Mouse (Mus musculus) embryo, embryonic 11 days (tissue): Measurements from ENCODE around the gene Bcl9l.
A peak's percentile ranks its signal among the peaks of the same experiment; 100 is the strongest.

Experiments used
- DNase-seq: peaks from one replicate; pipeline ENCODE4 v3.0.0-alpha.2; 2015

The Bcl9l gene

DNA sequence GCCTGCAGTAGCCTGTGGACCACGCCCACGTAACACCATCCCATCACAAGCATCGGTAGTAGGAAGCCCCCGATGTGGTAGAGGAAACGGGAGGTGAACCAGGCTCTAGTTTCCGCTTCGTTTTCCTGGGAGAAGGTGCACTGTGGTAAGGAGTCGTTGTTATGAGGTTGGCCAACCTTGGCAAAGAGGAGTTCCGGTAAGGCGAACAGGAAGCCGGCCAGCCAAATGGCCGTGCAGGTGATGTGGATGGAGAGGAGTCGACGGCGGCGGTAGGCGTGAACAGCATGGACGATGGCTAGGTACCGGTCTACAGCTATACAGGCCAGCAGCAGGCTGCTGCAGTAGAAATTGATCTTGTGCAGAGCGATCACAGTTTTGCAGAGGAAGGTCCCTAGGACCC is 31.0 kb downstream of the Bcl9l start:
- no peak for DNase-seq

DNA sequence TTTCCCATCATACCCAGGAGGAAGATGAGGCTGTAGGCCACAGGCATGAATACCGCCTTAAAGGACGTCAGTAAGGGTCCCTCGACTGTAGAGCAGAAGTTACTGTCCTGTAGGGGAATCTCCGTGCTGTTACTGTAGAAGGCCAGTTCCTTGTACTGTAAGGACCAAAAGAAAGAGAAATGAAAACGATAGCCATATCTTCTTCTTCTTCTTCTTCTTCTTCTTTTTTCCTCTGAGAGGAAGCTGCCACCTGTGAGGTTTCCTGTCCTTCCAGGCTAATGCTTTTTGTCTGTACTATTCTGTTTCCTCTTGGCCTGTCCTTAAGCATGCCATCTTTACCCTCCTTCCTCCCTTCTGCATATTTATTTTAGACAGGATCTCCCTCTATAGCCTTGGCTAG is 31.5 kb downstream of the Bcl9l start:
- no peak for DNase-seq

DNA sequence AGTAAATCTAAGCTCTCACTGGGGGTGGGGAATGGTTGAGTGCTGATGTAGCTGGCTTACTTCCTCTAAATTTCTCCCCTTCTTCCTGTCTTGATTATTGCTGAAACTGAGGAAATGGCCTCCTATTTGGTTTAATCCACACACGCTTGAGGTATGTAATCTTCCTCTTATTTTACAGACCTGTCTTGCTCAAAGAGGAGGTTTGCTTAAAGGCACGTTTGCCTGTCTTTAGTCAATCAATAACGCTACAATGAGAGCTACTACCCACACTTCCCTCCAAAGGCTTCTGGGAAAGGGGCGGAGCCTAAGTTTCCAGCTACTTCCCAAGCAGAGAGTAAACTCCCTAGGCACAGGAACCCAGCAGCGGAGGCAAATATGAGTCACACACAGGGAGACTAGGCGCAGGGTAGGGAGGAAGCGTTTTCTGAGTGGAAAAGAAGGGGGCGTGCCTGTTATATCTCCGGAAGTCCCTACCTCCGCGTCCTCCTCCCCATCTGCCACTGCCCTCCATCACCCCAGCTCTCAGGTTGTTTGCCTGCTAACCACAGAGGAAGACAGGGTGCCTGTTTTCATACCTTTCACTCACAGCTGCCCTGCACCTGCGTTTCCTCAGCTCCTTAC is 32.6 kb downstream of the Bcl9l start:
- no peak for DNase-seq

DNA sequence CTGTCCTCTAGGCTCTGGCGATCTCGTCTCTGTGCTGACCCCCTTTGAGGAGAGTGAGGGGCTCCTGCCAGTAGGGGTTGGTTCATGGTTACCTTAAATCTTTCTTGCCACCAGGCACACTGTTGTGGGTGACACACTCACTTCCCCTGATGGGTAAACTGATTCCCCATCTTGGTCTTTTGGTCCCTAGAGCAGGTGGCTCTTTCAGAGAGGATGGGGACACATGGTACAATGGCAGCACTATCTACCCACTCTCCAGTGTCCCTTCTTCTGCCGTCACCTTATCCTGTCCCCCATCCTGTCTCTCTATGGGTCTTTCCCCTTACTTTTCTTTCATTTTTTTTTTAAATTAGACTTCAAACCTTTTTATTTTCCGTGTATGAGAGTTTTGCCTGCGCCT is 33.3 kb downstream of the Bcl9l start:
- no peak for DNase-seq

DNA sequence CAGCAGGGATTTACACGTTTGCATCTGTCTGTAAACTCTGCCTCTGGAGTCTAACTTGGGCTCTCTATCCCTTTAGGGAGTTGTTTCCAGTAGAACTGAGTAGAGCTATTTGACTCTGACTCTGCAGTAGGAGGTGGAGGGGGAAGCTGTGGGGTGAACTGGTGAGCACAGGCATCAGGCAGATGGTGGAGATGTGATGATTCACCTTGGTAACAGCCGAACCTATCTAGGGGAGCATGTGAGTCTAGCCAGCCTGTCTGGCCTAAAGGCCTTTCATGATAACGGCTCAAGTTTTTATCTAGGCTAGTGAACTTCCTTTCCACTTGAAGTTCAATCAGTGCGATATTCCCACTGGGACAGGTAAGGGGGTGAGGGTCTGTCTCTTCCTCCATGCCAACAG is 34.7 kb downstream of the Bcl9l start:
- no peak for DNase-seq

DNA sequence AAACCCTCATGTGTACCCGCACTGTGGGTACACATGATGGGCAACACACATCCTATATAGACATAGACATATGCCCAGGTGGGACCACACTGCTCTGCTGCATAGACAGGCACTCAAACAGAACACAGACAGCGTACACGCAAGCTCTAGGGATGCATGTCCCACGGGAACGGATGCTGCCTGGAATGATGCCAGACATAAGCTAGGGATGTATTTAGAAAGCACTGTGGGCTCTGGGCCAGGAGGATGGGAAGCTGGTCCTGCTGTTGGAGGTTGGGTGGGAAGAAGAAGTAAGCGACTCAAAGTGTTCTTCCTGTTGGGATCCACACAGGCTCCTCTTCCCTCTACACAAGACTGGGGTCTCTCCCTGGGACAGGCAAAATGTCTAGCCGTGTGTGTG is 35.4 kb downstream of the Bcl9l start:
- no peak for DNase-seq

DNA sequence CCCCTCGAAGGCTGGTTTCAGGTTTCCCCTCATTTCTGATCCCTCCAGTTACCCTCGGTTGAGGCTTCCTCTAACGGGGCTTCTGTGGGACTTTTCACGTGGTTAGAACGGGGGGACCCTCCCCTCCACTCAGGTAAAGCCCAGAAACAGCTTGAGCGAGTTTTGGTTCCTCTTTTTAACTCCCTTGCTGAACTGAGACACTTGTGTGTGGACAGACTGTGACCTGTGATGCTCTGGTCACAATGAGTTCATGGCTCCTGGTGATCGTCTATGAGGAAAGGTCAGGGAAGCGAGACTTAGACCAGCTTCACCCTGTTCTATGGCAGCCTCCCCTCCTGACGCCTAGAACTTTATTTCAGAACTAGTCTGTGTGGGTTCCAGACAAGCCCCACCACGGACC is 39.3 kb downstream of the Bcl9l start:
- DNase-seq: no peak

DNA sequence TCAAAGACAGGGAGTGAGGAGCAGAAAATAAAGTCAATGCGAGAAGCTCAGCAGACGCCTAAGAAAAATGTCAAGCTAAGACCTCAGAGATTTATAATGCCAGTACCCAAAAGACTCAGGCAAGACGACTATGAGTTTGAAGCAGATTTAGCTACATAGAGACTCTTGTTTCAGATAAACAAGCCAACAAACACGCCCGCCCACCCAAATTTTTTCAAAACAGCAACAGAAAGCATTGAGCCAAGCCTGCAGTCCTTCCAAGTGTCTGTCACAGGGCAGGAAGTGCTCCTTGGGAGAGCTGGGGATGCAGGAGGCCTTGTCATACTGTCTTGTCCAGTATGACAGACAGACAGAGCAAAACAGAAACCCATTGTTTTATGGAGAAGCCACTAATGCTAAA is 41.1 kb downstream of the Bcl9l start:
- no peak for DNase-seq

DNA sequence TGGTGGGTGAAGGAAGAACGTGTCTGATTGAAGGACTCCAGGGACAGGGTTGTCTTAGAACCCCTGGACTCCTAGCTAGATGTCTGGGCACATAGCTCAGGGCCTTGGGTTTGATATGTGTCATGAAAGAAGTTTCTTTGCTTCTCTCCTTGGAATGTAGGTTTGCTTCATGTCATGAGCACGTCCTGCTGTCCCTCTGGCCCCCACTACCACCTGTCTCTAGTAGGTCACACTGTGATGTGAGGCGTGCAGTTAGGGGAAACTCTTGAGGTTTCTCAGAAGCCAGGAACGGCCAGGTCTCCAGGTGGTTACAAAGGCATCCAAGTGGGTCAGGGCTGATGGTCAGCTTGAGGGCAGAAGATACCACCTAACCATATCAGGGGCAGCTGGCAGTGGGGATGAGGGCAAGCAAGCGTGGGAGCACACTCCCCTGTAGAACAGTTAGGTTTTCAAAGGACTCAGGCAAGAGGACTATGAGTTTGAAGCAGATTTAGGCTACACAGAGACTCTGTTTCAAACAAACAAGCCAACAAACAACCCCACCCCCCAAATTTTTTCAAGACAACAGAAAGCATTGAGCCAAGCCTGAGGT is 41.7 kb downstream of the Bcl9l start:
- no peak for DNase-seq

DNA sequence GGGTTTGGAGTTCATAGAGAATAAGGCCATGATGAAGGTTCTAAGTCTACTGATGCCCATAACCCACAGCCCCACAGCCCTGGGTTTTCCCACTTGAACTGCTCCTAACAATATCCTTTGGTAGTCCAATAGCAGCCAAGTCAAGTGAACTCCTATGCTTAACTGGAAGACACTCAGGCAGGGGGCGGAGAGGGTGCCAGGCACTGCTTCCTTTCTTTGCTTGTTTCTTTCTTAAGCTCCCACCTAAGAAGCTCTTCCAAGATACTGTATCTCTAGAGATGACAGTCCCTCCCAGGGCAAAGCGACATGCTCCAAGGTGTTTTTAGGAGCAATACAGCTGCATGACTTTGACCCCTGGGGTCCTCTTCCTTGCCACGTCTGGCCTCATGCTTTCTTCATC is 42.4 kb downstream of the Bcl9l start:
- DNase-seq: no peak

DNA sequence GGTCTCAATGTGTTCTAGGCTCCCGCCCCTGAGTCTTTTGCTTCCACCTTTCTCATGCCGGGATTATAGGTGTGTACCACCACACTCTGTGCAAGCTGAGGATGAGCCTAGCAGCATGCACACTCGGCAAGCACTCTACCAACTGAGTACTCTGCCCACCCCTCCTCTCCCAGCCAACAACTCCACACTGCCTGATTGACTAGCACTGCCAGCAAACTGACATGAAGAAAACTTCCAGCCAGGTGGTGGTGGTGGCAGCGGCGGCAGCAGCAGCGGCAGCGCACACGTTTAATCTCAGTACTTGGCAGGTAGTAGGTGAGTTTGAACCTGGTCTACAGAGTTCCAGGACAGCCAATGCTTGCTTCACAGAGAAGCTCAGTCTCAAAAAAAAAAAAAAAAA is 43.0 kb downstream of the Bcl9l start:
- no peak for DNase-seq

DNA sequence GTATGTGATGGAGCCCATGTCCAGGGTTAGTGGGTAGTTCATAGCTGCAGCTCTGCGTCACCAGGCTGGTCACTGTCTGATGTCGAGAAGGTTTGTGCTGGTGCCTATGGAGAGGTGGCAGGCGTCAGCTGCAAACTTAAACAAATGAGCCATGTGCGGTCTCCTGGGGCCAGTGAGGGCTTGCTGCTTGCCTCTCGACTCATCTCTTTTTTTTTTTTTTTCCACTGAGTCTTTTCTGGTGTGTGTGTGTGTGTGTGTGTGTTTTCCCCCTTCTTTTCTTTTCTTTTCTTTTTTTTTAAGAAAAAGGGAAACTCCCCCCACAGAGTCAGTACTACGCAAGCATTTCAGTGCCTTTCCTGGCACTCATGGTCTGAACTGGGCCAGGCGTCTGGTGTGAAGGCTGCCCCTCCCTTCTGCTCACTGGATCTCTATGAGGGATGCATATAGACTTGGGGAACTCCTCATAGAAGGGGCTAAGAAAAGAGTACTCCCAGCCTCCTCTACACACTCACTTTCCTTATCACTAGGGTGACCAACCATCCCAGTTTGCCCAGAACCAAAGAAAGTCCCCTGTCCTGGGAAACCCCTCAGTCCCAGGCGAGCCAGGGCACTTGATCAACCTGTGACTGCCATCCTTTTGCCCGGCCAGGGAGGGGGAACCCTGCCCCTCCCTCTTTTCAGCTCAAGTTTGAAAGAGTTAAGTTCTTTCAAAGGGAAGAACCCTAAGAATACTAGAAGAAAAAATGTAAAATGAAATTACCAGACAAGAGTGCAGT is 43.9 kb downstream of the Bcl9l start:
- DNase-seq: no peak

DNA sequence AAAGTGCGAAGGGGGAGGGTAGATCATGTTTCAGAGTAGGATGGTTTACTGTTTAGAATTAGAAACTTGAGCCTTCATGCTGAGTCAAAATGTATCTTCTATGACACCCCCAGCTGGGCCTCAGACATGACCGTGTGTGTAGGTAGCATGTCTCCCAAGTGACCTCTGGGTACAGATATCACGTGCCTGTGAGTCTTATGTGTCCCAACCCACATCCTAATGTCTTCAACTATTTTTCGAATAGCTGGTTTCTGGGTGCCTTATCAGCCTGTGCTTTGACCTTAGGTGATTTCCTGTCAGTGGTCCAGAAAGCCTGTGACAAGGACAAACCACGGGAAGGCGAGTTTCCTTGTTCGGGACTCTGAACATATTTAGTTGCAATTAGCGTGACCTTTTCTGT is 45.7 kb downstream of the Bcl9l start:
- no peak for DNase-seq

DNA sequence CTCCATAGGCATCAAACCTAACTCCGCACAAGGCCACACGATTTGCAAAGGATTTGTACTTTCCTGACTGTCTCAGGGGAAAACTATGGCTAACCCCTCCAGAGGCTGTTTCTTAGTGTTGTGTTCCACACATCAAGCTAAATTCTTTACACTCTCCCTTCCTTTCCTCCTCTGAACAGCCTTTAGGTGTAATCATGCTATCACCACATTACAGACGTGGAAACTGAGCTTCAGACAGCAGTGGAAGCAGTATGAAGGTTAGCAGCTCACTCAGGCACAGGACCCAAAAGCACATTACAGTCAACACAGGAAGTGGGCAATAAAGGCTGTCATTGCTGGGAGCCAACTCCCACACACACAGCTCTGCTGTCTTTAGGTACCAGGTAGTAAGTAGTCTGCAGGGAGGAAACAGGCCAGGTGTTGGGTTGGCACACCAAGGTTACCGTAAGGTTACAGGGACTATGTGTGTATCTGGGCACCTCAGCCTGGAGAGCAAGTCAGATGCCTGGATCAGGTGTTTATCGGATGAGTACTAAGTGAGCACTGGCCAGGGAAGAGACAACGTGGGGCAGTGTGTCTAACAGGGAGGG is 50.5 kb downstream of the Bcl9l start:
- DNase-seq: no peak

DNA sequence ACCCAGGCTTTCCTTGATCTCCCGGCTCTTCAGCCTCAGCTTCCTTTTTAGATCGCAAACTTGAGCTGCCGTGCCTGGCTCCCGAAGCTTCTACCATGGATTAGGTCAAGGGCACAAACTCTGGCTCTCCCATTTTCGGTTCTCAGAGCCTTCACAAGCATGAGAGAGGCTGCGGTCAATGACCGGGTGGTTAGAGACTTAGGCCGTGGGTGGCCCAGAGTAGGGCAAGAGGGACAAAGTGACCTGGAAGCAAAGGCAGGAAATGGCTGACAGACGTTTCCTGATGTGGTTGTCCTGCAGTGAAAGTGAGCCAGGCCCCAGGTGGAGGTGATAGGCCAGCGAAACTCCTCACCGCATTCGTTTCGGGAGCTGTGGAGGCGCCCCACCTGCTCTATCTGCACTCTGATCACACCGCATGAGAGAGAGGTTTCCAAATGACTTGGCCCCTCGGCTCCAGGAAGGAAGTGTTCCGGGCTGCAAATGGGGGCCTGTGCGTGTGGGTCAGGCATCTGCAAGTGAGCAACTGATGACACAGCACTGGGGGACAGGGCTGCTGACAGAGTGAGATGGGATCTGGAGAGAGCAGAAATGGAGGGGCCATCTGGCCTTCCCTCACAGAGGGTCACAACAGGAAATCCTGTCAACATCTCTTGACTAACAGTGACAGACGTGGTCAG is 55.1 kb downstream of the Bcl9l start:
- DNase-seq: peak; percentile 11

DNA sequence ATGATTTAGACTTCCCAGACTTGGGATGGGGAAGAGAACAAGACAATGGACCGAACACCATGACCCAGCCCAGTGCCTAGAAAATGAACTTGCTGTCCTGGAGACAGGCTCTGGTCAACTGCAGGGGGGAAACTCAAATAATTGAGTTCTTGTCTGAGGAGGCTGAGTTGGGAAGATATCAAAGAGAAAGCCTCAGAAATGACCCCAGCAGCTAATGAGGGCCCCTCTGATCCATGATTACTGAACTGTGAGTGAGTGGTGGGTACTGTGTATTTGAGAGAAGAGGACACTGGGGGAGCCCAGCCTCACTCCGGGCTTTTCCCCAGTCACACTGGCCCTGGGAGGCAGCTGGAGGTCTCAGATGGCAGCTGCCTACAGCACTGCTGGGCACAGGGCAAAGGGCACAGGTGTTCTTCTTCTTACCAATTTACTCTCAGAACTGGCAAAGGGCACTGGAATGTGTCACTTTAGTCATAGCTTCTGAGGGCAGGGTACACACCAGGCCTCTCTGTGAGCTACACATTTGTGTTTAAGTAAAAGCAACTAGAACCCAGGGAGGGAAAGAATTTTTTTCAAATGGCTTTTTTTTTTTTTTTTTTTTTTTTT is 57.3 kb downstream of the Bcl9l start:
- DNase-seq: peak; percentile 5

DNA sequence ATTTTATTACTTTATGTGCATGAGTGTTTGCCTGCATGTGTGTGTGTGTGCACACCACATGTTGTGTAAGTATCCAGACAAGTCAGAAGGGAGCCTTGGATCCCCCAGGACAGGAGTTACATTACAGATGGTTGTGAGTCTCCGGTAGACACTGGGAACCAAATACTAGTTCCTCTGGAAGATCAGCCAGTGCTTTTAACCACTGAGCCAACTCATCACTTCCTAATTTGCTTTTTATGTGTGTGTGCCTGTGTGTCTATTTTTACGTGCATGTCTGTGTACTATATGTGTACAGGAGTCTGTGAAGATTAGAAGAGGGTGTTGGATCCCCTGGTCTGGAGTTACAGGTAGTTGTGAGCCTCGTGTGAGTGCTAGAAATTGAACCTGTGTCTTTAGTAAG is 58.1 kb downstream of the Bcl9l start:
- no peak for DNase-seq

DNA sequence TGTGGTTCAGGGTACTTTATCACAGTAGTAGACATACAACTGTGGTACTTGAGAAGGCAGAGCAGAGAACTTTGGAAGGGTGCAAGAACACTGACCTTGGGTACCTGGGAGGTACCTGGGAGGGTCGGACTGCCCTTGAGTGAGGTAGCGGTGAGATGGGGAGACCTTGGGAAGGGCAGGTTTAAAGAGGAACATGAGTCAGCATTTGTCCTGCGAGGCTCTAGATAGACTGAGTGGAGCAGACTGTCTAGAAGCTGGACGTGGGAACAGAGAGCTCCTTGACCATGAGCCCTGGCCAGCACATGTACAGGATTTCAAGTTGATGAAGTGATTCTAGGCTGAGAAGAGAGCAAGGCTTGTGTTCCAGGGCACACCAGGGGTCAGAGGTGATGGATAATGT is 59.7 kb downstream of the Bcl9l start:
- no peak for DNase-seq

DNA sequence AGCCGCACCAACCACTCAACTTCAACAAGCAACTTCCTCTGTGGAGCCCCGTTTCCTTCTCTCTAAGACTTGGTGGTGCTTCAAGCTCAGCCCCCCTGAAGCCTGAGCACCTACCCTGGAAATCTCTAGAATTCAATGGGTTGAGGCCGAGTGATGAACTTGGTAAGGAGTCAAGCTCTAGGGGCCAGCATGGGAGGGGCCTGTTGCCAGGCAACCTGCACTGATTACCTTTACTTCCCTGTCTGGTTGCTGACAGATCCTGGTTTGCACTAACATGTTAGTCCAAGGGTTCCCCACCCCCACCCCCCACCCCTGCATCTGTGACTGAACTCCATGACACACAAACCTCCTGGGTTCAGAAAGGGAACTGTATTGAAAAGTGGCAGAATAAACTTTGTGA is 62.4 kb downstream of the Bcl9l start:
- DNase-seq: no peak

DNA sequence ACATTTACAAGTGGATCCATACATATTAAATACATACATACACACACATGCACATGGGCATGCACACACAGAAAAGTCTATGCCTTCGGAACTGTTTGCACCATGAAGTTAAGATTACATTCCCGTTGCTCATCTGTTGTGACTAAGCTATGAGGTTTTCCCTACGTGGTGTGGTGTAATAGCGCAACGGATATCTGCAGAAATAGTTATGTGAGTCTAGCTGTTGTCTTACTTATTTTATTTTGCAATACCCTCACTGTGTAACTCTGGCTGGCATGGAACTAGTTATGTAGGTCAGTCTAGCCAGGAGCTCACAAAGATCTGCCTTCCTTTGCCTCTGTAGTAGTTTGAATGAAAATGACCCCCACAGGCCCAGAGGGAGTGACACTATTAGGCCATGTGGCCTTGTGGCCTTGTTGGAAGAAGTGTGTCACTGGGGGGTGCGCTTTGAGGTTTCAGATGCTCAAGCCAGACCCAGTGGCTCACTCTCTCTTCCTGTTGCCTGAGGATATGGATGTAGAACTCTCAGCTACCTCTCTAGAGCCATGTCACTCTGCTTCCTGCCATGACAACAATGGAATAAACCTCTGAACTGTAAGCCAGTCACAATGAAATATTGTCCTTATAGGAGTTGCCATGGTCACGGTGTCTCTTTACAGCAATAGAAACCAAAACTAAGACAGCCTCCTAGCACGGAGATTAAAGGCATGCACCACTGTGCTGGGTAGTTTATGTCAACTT is 66.0 kb downstream of the Bcl9l start:
- DNase-seq: no peak

DNA sequence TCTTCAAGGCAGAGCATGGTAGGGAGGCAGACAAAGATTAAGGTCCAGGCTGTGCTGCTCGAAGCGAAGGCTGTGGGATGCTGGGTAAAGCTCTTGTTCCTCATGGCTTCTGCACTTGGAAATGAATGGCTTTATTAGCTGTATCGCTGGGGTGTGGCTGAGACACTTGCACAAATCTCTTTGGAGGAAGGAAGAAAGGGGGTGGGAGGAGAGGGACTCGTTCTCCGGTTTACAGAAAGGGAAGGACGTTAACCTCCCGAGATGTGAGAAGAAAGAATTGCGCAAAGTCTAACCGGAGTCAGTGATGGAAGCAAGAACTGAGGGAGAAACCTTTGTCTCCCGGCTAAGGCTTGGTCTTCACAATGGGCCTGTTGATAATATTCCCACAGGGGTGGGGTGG is 68.5 kb downstream of the Bcl9l start:
- DNase-seq: no peak

DNA sequence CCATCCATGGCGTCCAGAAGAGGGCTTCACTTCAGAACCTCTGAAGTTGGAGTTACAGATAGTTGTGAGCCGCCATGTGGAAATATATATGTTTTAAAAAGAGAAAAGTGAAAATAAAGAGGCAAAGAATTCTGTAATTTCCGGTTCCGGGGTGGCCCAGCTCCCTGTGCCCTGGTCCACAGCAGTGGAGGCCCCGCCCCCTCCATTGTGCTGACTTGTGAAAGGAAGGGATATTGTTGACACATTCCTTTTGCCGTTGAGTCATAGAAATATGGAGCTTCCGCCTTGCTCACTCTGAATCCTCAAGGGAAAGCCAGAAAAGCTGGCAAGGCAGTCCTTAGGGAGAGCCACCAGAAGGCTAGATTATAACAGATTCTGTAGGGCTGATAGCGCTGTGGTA is 69.5 kb downstream of the Bcl9l start:
- DNase-seq: no peak
